In the genomic region with DNA sequence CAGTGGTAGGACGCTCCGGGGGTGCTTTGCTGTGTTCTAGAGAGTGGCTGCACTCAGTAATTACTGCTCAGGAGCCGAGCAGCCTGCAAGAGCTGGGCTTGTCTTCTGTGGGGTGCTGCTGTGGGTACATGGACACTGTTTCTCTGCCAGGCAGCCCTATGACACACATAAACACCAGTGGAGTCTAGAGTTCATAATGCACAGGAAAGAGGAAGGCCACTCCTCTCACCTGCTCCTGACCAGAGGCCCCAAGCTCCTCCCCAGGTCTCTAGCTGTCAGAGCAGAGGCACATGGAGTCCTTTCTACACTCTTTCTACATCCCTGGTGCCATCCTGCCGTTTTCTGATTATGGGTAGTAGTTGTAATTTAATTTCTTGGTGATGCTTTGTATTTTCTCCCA, we compare ENCODE assay signal across 23 mouse cellular contexts. TPM values are rescaled to one million over a fixed set of nuclear protein-coding genes. Genes with fewer than 3 reads are reported as not detected.
DNase-seq lines count a peak whose midpoint lies in the region; ATAC-seq and TF ChIP-seq lines count a peak whose summit lies in the region.
"Had no signal": no experiment of that assay in that cellular context is flagged by ENCODE, and none has a peak within 500 bp of the region (broad histone marks: within the 10 kb centered on the region; RNA-seq: fewer than 3 reads in every experiment).

No protein-coding gene starts in this region.

- H3K9ac ChIP-seq in heart, embryonic 12.5 days = 0 out of 2 replicates have a peak overlapping the region, but pooled peaks have one; percentile 9
- no peak overlapping the region for H3K9ac ChIP-seq in liver, postnatal 0 days (replicated peaks)
- H3K9ac ChIP-seq in liver, embryonic 11.5 days (ENCODE audit: low read depth, low read length) = no peak overlapping the region
- no peak overlapping the region for H3K9ac ChIP-seq in intestine, postnatal 0 days (ENCODE audit: low read depth, low read length)
- no peak overlapping the region for H3K9ac ChIP-seq in lung, postnatal 0 days (replicated peaks; ENCODE audit: low read depth)
- H3K9ac ChIP-seq: embryonic facial prominence, embryonic 15.5 days; hindbrain, embryonic 12.5 days had no signal

- no peak for DNase-seq in heart, postnatal 14 days
- DNase-seq in liver, postnatal 0 days = no peak
- DNase-seq in liver, embryonic 11.5 days (ENCODE audit: low spot score) = no peak
- DNase-seq in spleen, postnatal 10 days (ENCODE audit: low spot score in 2 of 2) = no peak
- DNase-seq in lung, postnatal 0 days (ENCODE audit: low spot score) = no peak
- DNase-seq: adrenal gland, adult 8-10 months; cerebellum, adult 11 months; cerebellum, adult 8-10 months; cerebellum, postnatal 14 days; embryo, embryonic 11 days; gastrocnemius, postnatal 14 days; heart, postnatal 4 days; kidney, adult 2 months had no signal

- H3K36me3 ChIP-seq in heart, embryonic 12.5 days = peaks cover 31% of the 10 kb centered on the region
- peaks cover 94% of the 10 kb centered on the region for H3K36me3 ChIP-seq in liver, postnatal 0 days (replicated peaks; ENCODE audit: insufficient read depth, low read length)
- peaks cover 1% of the 10 kb centered on the region; the same call in 1 of the 2 replicates for H3K36me3 ChIP-seq in liver, embryonic 11.5 days (ENCODE audit: control insufficient read depth, insufficient read depth, low read length)
- H3K36me3 ChIP-seq in intestine, postnatal 0 days (ENCODE audit: control insufficient read depth, insufficient read depth) = peaks cover 82% of the 10 kb centered on the region
- peaks cover 47% of the 10 kb centered on the region for H3K36me3 ChIP-seq in lung, postnatal 0 days (ENCODE audit: insufficient read depth, low read length)
- H3K36me3 ChIP-seq: hindbrain, embryonic 12.5 days had no signal

- 59% methylated on average over 4 of the region's 4 CpGs for WGBS in heart, embryonic 12.5 days
- 82% methylated on average over 4 of the region's 4 CpGs for WGBS in liver, postnatal 0 days (ENCODE audit: insufficient replicate concordance)
- WGBS in liver, embryonic 11.5 days = 78% methylated on average over 4 of the region's 4 CpGs
- 70% methylated on average over 4 of the region's 4 CpGs for WGBS in intestine, postnatal 0 days
- 64% methylated on average over 4 of the region's 4 CpGs for WGBS in lung, postnatal 0 days

- no peak for TF ChIP-seq CTCF in liver, postnatal 0 days (IDR thresholded peaks at IDR 0.05; ENCODE audit: low read depth)
- TF ChIP-seq CTCF in intestine, postnatal 0 days (IDR thresholded peaks at IDR 0.05; ENCODE audit: low read depth) = no peak
- TF ChIP-seq CTCF in lung, postnatal 0 days (IDR thresholded peaks at IDR 0.05) = no peak

- peaks cover 22% of the 10 kb centered on the region for H3K4me1 ChIP-seq in heart, embryonic 12.5 days (replicated peaks)
- H3K4me1 ChIP-seq in liver, postnatal 0 days (ENCODE audit: insufficient read depth) = no peaks in the 10 kb centered on the region
- 0 out of 2 replicates have a peak, but pooled peaks cover under 1% of the 10 kb centered on the region for H3K4me1 ChIP-seq in liver, embryonic 11.5 days (replicated peaks; ENCODE audit: control insufficient read depth, insufficient read depth, low read length)
- H3K4me1 ChIP-seq in intestine, postnatal 0 days (replicated peaks; ENCODE audit: control insufficient read depth, insufficient read depth, low read length) = no peaks in the 10 kb centered on the region
- H3K4me1 ChIP-seq in lung, postnatal 0 days (ENCODE audit: insufficient read depth, low read depth, low read length) = no peaks in the 10 kb centered on the region

- no peak overlapping the region for H3K27ac ChIP-seq in heart, embryonic 12.5 days (ENCODE audit: poor library complexity, severe bottlenecking)
- peak overlapping the region; percentile 22; the same call in 1 of the 2 replicates for H3K27ac ChIP-seq in liver, postnatal 0 days (ENCODE audit: low read depth)
- no peak overlapping the region for H3K27ac ChIP-seq in liver, embryonic 11.5 days (ENCODE audit: low read depth, low read length)
- no peak overlapping the region for H3K27ac ChIP-seq in intestine, postnatal 0 days (ENCODE audit: low read depth, low read length)
- H3K27ac ChIP-seq in lung, postnatal 0 days (ENCODE audit: low read length) = no peak overlapping the region
- H3K27ac ChIP-seq: embryonic facial prominence, embryonic 15.5 days; forebrain, embryonic 10.5 days; hindbrain, embryonic 12.5 days had no signal

- no peaks in the 10 kb centered on the region for H3K27me3 ChIP-seq in heart, embryonic 12.5 days (replicated peaks)
- H3K27me3 ChIP-seq in liver, postnatal 0 days (ENCODE audit: insufficient read depth, low read length) = no peaks in the 10 kb centered on the region
- no peaks in the 10 kb centered on the region for H3K27me3 ChIP-seq in liver, embryonic 11.5 days (replicated peaks; ENCODE audit: control insufficient read depth, insufficient read depth, low read length)
- H3K27me3 ChIP-seq in intestine, postnatal 0 days (replicated peaks; ENCODE audit: control insufficient read depth, insufficient read depth, low read length) = no peaks in the 10 kb centered on the region
- H3K27me3 ChIP-seq in lung, postnatal 0 days (replicated peaks; ENCODE audit: insufficient read depth, low read length) = no peaks in the 10 kb centered on the region
- H3K27me3 ChIP-seq: embryonic facial prominence, embryonic 15.5 days; hindbrain, embryonic 12.5 days had no signal

- no peak for TF ChIP-seq EP300 in liver, postnatal 0 days (IDR thresholded peaks at IDR 0.05; ENCODE audit: low read depth)
- TF ChIP-seq EP300 in lung, postnatal 0 days (IDR thresholded peaks at IDR 0.05) = no peak

- no peaks in the 10 kb centered on the region for H3K9me3 ChIP-seq in heart, embryonic 12.5 days (replicated peaks)
- no peaks in the 10 kb centered on the region for H3K9me3 ChIP-seq in liver, postnatal 0 days (ENCODE audit: low read length)
- no peaks in the 10 kb centered on the region for H3K9me3 ChIP-seq in liver, embryonic 11.5 days (ENCODE audit: control insufficient read depth, low read length)
- H3K9me3 ChIP-seq in intestine, postnatal 0 days (ENCODE audit: control insufficient read depth) = no peaks in the 10 kb centered on the region
- no peaks in the 10 kb centered on the region for H3K9me3 ChIP-seq in lung, postnatal 0 days (ENCODE audit: low read length)
- H3K9me3 ChIP-seq: embryonic facial prominence, embryonic 15.5 days; forebrain, embryonic 10.5 days; G1E; hindbrain, embryonic 12.5 days had no signal

- H3K4me2 ChIP-seq in heart, embryonic 12.5 days = no peak overlapping the region
- H3K4me2 ChIP-seq in liver, postnatal 0 days (ENCODE audit: low read depth, low read length) = no peak overlapping the region
- H3K4me2 ChIP-seq in liver, embryonic 11.5 days = no peak overlapping the region
- no peak overlapping the region for H3K4me2 ChIP-seq in intestine, postnatal 0 days (replicated peaks; ENCODE audit: low read depth)
- no peak overlapping the region for H3K4me2 ChIP-seq in lung, postnatal 0 days (replicated peaks; ENCODE audit: low read depth, low read length)
- H3K4me2 ChIP-seq: embryonic facial prominence, embryonic 15.5 days; hindbrain, embryonic 12.5 days had no signal

- no peak for ATAC-seq in heart, embryonic 12.5 days (ENCODE audit: insufficient number of reproducible peaks, low FRiP score)
- no peak for ATAC-seq in liver, postnatal 0 days
- no peak for ATAC-seq in liver, embryonic 11.5 days (replicated peaks; ENCODE audit: low FRiP score)
- ATAC-seq in intestine, postnatal 0 days = 0 out of 2 replicates have a peak, but pooled peaks have one; percentile 41
- no peak for ATAC-seq in lung, postnatal 0 days
- ATAC-seq: forebrain, embryonic 16.5 days; hindbrain, embryonic 16.5 days; inflammation-experienced regulatory T-cells, adult 6 months had no signal

- intact Hi-C loops in heart, postnatal 14 days (cut with DNase I) = no loop called here

- no peak overlapping the region for H3K4me3 ChIP-seq in heart, embryonic 12.5 days
- H3K4me3 ChIP-seq in liver, postnatal 0 days (ENCODE audit: low read depth, low read length) = no peak overlapping the region
- no peak overlapping the region for H3K4me3 ChIP-seq in liver, embryonic 11.5 days (ENCODE audit: low read depth, low read length)
- H3K4me3 ChIP-seq in intestine, postnatal 0 days (ENCODE audit: low read depth, low read length) = no peak overlapping the region
- no peak overlapping the region for H3K4me3 ChIP-seq in lung, postnatal 0 days (ENCODE audit: low read depth, low read length)
- H3K4me3 ChIP-seq: embryonic facial prominence, embryonic 15.5 days; erythroblast, embryonic 14.5 days; forebrain, embryonic 10.5 days; hindbrain, embryonic 12.5 days had no signal

RNA-seq across cellular contexts. Expression of a gene that starts 22.9 kb away (rescaled TPM):
- polyA plus RNA-seq in heart, embryonic 12.5 days (2016; fragmentation: Nextera tagmentation; extraction: Ambion mirVana) = 28.9 and 31.4 TPM in 2 replicates
- total RNA-seq in heart, postnatal 14 days (2021) = 10 to 100 TPM; 22.2 to 22.7 TPM
- polyA plus RNA-seq in liver, postnatal 0 days (2015; fragmentation: Nextera tagmentation; extraction: Ambion mirVana) = 31.2 and 33.7 TPM in 2 replicates
- polyA plus RNA-seq in liver, embryonic 11.5 days (2014; fragmentation: Nextera tagmentation; extraction: Ambion mirVana) = 17.8 and 19.0 TPM in 2 replicates
- polyA plus RNA-seq in intestine, postnatal 0 days (2015; fragmentation: Nextera tagmentation; extraction: Ambion mirVana) = 62.6 and 67.2 TPM in 2 replicates
- polyA plus RNA-seq in lung, postnatal 0 days (2015; fragmentation: Nextera tagmentation; extraction: Ambion mirVana) = 36.3 and 39.3 TPM in 2 replicates
